Mouse (Mus musculus) intestine, embryonic 16.5 days (tissue): Measurements from ENCODE around the gene Tmem219. TPM values are rescaled to one million over a fixed set of nuclear protein-coding genes. Genes with fewer than 3 reads are reported as not detected.

Experiments
- ATAC-seq: fragments of 200-750 bp; cut with Nextera tagmentation; 2 replicates; pipeline ENCODE4 v1.8.0; 2017; ENCODE audit warnings: moderate TSS enrichment, moderate library complexity
- H3K27ac ChIP-seq: fragments of 300-500 bp; sonication (generic); 2 replicates; pipeline ENCODE4 v1.5.1; 2014; ENCODE audit warnings: mild to moderate bottlenecking, low read length
- H3K27me3 ChIP-seq: fragments of 300-500 bp; sonication (generic); replicated peaks from 2 replicates; pipeline ENCODE4 v1.6.1; 2014; ENCODE audit warnings: low read length, control low read depth, mixed read lengths; ENCODE audit not compliant: control insufficient read depth, insufficient read depth
- H3K36me3 ChIP-seq: fragments of 300-500 bp; sonication (generic); 2 replicates; pipeline ENCODE4 v1.6.1; 2014; ENCODE audit warnings: low read length, control low read depth; ENCODE audit not compliant: control insufficient read depth, insufficient read depth
- H3K4me1 ChIP-seq: fragments of 300-500 bp; sonication (generic); 2 replicates; pipeline ENCODE4 v1.6.1; 2014; ENCODE audit warnings: low read length, control low read depth, mixed read lengths; ENCODE audit not compliant: control insufficient read depth, insufficient read depth
- H3K4me2 ChIP-seq: fragments of 300-500 bp; sonication (generic); 2 replicates; pipeline ENCODE4 v1.6.1; 2014; ENCODE audit warnings: low read depth, low read length, control low read depth
- H3K4me3 ChIP-seq: fragments of 300-500 bp; sonication (generic); 2 replicates; pipeline ENCODE4 v1.5.1; 2014; ENCODE audit warnings: mild to moderate bottlenecking, low read length
- H3K9ac ChIP-seq: fragments of 300-500 bp; sonication (generic); 2 replicates; pipeline ENCODE4 v1.6.1; 2014; ENCODE audit warnings: low read depth, low read length
- H3K9me3 ChIP-seq: fragments of 300-500 bp; sonication (generic); 2 replicates; pipeline ENCODE4 v1.6.1; 2016; ENCODE audit warnings: low read length, control low read depth; ENCODE audit not compliant: control insufficient read depth
- WGBS: fragments of 180-500 bp; shearing (Covaris S2); extraction: QIAGEN DNeasy Blood & Tissue Kit; methylation state at CpG from one replicate; pipeline ENCODE4 v1.1.7; 2014; 5-methylcytosine and 5-hydroxymethylcytosine counted together
- polyA plus RNA-seq: library from polyadenylated mRNA; unstranded; fragments of >200 nt; fragmentation: Nextera tagmentation; extraction: Ambion mirVana; gene quantifications from 2 replicates; pipeline ENCODE4 v1.2.1, GENCODE M21; 2015

The Tmem219 gene
- polyA plus RNA-seq, 1 experiment from 2014 or later = 34.1 TPM

DNA sequence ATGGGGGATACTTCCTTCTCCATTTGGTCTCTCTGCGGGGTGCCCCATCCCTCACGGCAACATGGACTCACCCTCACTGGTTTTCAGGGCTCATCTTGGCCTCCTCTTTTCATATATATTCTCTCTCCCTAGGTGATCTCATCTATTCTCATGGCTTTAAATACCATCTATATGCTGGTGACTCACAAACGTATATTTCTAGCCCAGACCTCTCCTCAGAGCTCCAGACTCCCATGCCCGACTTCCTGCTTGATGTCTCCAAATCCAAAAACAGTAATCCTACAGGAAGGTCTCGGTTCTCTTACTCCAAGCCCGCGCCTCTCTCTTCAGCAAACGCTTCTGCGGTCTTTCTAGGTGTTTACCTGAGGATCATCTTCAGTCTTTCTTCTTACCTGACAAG lies 79.4 kb downstream of the Tmem219 start:
- H3K27ac ChIP-seq = no peak overlapping the region
- H3K4me3 ChIP-seq = no peak overlapping the region
- H3K4me2 ChIP-seq = no peak overlapping the region
- no peak overlapping the region for H3K9ac ChIP-seq
- 81% methylated on average over 9 of the region's 9 CpGs for WGBS
- no peak for ATAC-seq
- H3K4me1 ChIP-seq = peaks cover 14% of the 10 kb centered on the region
- H3K27me3 ChIP-seq = peaks cover 11% of the 10 kb centered on the region
- H3K9me3 ChIP-seq = no peaks in the 10 kb centered on the region
- H3K36me3 ChIP-seq = no peaks in the 10 kb centered on the region

Other genes with a start within 250 kb of the Tmem219 start
- gene Sult1a1, start 246.5 kb downstream of the Tmem219 start, polyA plus RNA-seq = 7.5 and 7.6 TPM in 2 replicates
- 111 and 112 TPM in 2 replicates for gene Bola2, start 227.5 kb downstream of the Tmem219 start, polyA plus RNA-seq
- gene Slx1b, start 227.1 kb downstream of the Tmem219 start, polyA plus RNA-seq = 8.3 and 8.9 TPM in 2 replicates
- 38.0 and 38.7 TPM in 2 replicates for gene Coro1a, start 215.1 kb downstream of the Tmem219 start, polyA plus RNA-seq
- 122 and 126 TPM in 2 replicates for gene Mapk3, start 163.3 kb downstream of the Tmem219 start, polyA plus RNA-seq
- gene Gdpd3, start 156.6 kb downstream of the Tmem219 start, polyA plus RNA-seq = 1.4 and 2.1 TPM in 2 replicates
- 59.5 and 61.5 TPM in 2 replicates for gene Ypel3, start 146.0 kb downstream of the Tmem219 start, polyA plus RNA-seq
- 0.36 and 0.37 TPM in 2 replicates for gene Tbx6, start 141.4 kb downstream of the Tmem219 start, polyA plus RNA-seq
- gene Ppp4c, start 130.4 kb downstream of the Tmem219 start, polyA plus RNA-seq = 213 and 215 TPM in 2 replicates
- gene Fam57b, start 125.2 kb downstream of the Tmem219 start, polyA plus RNA-seq = 1.0 and 1.4 TPM in 2 replicates
- not detected in 2 replicates for gene 4930451I11Rik, start 91.3 kb downstream of the Tmem219 start, polyA plus RNA-seq
- gene Doc2a, start 75.5 kb downstream of the Tmem219 start, polyA plus RNA-seq = 0.37 and 0.62 TPM in 2 replicates
- 18.3 and 24.8 TPM in 2 replicates for gene Hirip3, start 60.9 kb downstream of the Tmem219 start, polyA plus RNA-seq
- 62.3 and 64.0 TPM in 2 replicates for gene Ino80e, start 60.5 kb downstream of the Tmem219 start, polyA plus RNA-seq
- gene Taok2, start 38.2 kb downstream of the Tmem219 start, polyA plus RNA-seq = 27.6 and 28.6 TPM in 2 replicates
- gene Kctd13, start 6.0 kb upstream of the Tmem219 start, polyA plus RNA-seq = 10.9 and 11.2 TPM in 2 replicates
- 0.31 and 0.56 TPM in 2 replicates for gene Asphd1, start 26.7 kb upstream of the Tmem219 start, polyA plus RNA-seq
- 1.5 and 1.7 TPM in 2 replicates for gene Sez6l2, start 27.6 kb upstream of the Tmem219 start, polyA plus RNA-seq
- 167 TPM in 2 replicates for gene Cdipt, start 53.0 kb upstream of the Tmem219 start, polyA plus RNA-seq
- 1.3 and 1.6 TPM in 2 replicates for gene Cdiptos, start 53.2 kb upstream of the Tmem219 start, polyA plus RNA-seq
- 73.7 and 84.9 TPM in 2 replicates for gene Mvp, start 91.7 kb upstream of the Tmem219 start, polyA plus RNA-seq
- 0.78 and 2.5 TPM in 2 replicates for gene Pagr1b, start 93.6 kb upstream of the Tmem219 start, polyA plus RNA-seq
- gene Pagr1a, start 94.4 kb upstream of the Tmem219 start, polyA plus RNA-seq = 69.8 and 82.7 TPM in 2 replicates
- 21.9 and 23.5 TPM in 2 replicates for gene Gm42742, start 98.2 kb upstream of the Tmem219 start, polyA plus RNA-seq
- gene Prrt2, start 98.3 kb upstream of the Tmem219 start, polyA plus RNA-seq = 2.9 and 3.8 TPM in 2 replicates
- gene Maz, start 104.1 kb upstream of the Tmem219 start, polyA plus RNA-seq = 35.7 and 42.1 TPM in 2 replicates
- gene Kif22, start 119.6 kb upstream of the Tmem219 start, polyA plus RNA-seq = 87.5 and 100 TPM in 2 replicates
- gene Zg16, start 164.4 kb upstream of the Tmem219 start, polyA plus RNA-seq = 37.2 and 69.9 TPM in 2 replicates
- 7.4 and 7.7 TPM in 2 replicates for gene AI467606, start 168.4 kb upstream of the Tmem219 start, polyA plus RNA-seq
- gene Qprt, start 199.3 kb upstream of the Tmem219 start, polyA plus RNA-seq = 4.9 and 6.8 TPM in 2 replicates
- gene Spn, start 214.9 kb upstream of the Tmem219 start, polyA plus RNA-seq = 0.26 and 0.42 TPM in 2 replicates